Mouse (Mus musculus) thymus, adult 2 months (tissue): ENCODE data around the gene Lrrc55.

Source experiments
- CTCF ChIP-seq: fragments of 200-500 bp; IDR thresholded peaks from 2 replicates; pipeline ENCODE4 v1.5.1; 2012; ENCODE audit warnings: mild to moderate bottlenecking, control low read depth, low read length, moderate library complexity, borderline replicate concordance; ENCODE audit not compliant: control insufficient read depth, poor library complexity, insufficient read depth; ENCODE audit errors: extremely low read depth
- POLR2A ChIP-seq: fragments of 200-500 bp; IDR thresholded peaks from 2 replicates; pipeline ENCODE4 v1.6.1; 2012; ENCODE audit warnings: mild to moderate bottlenecking, low read length, control low read depth, moderate library complexity; ENCODE audit not compliant: control insufficient read depth, poor library complexity, insufficient read depth; ENCODE audit errors: extremely low read depth

DNA sequence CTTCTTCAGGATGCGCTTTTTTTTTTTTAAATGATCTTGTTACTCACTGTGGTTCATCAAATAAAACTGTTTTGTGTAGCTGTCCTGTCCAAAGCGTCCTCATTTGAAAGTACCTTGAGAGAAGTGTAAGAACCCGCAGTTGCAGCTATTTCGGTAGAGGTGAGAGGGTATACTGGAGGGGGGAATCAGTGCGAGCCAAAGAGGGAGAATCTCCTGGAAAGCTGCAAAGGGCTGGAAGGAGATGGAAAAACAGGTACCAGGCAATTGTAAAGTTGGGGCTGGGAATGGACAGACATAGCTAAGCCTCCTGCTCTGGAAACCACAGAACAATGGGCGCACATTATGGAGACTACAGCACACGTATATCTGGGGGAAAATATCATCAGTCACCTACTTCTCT is 57.2 kb downstream of the Lrrc55 start:
- TF ChIP-seq POLR2A (no peak), CTCF (no peak)
